8 mouse cellular contexts compared by ENCODE assay signal in genomic region chr17:17234329-17235185, GRCm38 (mm10).
DNase-seq lines count a peak whose midpoint lies in the region; ATAC-seq and TF ChIP-seq lines count a peak whose summit lies in the region.
"Not testable (repeated sequence)": the region's sequence is repeated elsewhere in the genome, so short reads cannot be mapped to it uniquely, and the experiment has no call there.

No protein-coding gene starts in this region.

- peak overlapping the region; percentile 75 for H3K9ac ChIP-seq in MEL (ENCODE audit: control insufficient read depth, low read depth, low read length, poor library complexity, severe bottlenecking)
- peak overlapping the region; percentile 52 for H3K9ac ChIP-seq in forebrain, postnatal 0 days
- peak overlapping the region; percentile 58 for H3K9ac ChIP-seq in lung, embryonic 15.5 days

- TF ChIP-seq CTCF in MEL (IDR thresholded peaks at IDR 0.05 in 2 of 3, conservative IDR thresholded peaks at IDR 0.05 in 1 of 3; ENCODE audit: control insufficient read depth in 1 of 3, insufficient read depth in 1 of 3, low read depth in 2 of 3, low read length in 3 of 3, poor library complexity in 1 of 3, severe bottlenecking in 1 of 3); cerebellum, adult 2 months (IDR thresholded peaks at IDR 0.05; ENCODE audit: borderline replicate concordance, insufficient read depth, low read depth, low read length); forebrain, postnatal 0 days (IDR thresholded peaks at IDR 0.05; ENCODE audit: low read depth): not testable (repeated sequence)

- under 1% methylated on average over 22 of the region's 22 CpGs for WGBS in cerebellum, adult 2 months
- WGBS in forebrain, postnatal 0 days: 1% methylated on average over 20 of the region's 22 CpGs
- WGBS in lung, embryonic 15.5 days: 0% methylated on average over 22 of the region's 22 CpGs

- not testable (repeated sequence) for H3K36me3 ChIP-seq in MEL (ENCODE audit: control insufficient read depth in 1 of 2, insufficient read depth in 2 of 2, low read length in 2 of 2); forebrain, postnatal 0 days (ENCODE audit: insufficient read depth); lung, embryonic 15.5 days

- peak overlapping the region; percentile 54 for H3K4me2 ChIP-seq in forebrain, postnatal 0 days (ENCODE audit: low read depth)
- peak overlapping the region; percentile 59 for H3K4me2 ChIP-seq in lung, embryonic 15.5 days

- not testable (repeated sequence) for H3K4me1 ChIP-seq in MEL (ENCODE audit: control insufficient read depth in 1 of 2, insufficient read depth in 2 of 2, low read length in 2 of 2); cerebellum, adult 2 months (ENCODE audit: control insufficient read depth, insufficient read depth, low read length); forebrain, postnatal 0 days (ENCODE audit: insufficient read depth); lung, embryonic 15.5 days

- peaks cover 14% of the 10 kb centered on the region for H3K79me2 ChIP-seq in MEL (ENCODE audit: control insufficient read depth, insufficient read depth, low read length, poor library complexity)

- not testable (repeated sequence) for H3K27me3 ChIP-seq in MEL (ENCODE audit: control insufficient read depth in 1 of 2, insufficient read depth in 2 of 2, low read length in 2 of 2); cerebellum, adult 2 months (ENCODE audit: control insufficient read depth, insufficient read depth, low read length); forebrain, postnatal 0 days (ENCODE audit: insufficient read depth, low read length); lung, embryonic 15.5 days

- H3K4me3 ChIP-seq in MEL (ENCODE audit: control insufficient read depth in 1 of 2, insufficient read depth in 1 of 2, low read depth in 2 of 2, low read length in 2 of 2): peak overlapping the region; percentile 66 to 74
- H3K4me3 ChIP-seq in cerebellum, adult 2 months (replicated peaks; ENCODE audit: insufficient read depth, low read depth, low read length): peak overlapping the region; percentile 67
- peak overlapping the region; percentile 48 for H3K4me3 ChIP-seq in forebrain, postnatal 0 days (ENCODE audit: low read depth, low read length)
- peak overlapping the region; percentile 51 for H3K4me3 ChIP-seq in lung, embryonic 15.5 days

- H3K27ac ChIP-seq in MEL (ENCODE audit: control insufficient read depth, low read depth, low read length): peak overlapping the region; percentile 95
- peak overlapping the region; percentile 88 for H3K27ac ChIP-seq in cerebellum, adult 2 months (ENCODE audit: insufficient read depth, low read length)
- peak overlapping the region; percentile 54; the same call in 1 of the 2 replicates for H3K27ac ChIP-seq in forebrain, postnatal 0 days (ENCODE audit: low read depth, low read length)
- peak overlapping the region; percentile 53; the same call in 1 of the 2 replicates for H3K27ac ChIP-seq in lung, embryonic 15.5 days

- DNase-seq in MEL (ENCODE audit: low read depth, low spot score): peak; percentile 100
- peak; percentile 90 to 95 for DNase-seq in cerebellum, adult 2 months
- peak; percentile 95 for DNase-seq in forebrain, postnatal 0 days
- DNase-seq in heart, postnatal 4 days: peak; percentile 92
- peak; percentile 92 to 94 for DNase-seq in layer of hippocampus, adult 8-10 months (ENCODE audit: low spot score in 2 of 2)
- peak; percentile 88 for DNase-seq in ovary, adult 18-20 months (ENCODE audit: low spot score)
- peak; percentile 93 for DNase-seq in thymus, postnatal 0 days (ENCODE audit: low spot score)

- peak in 1 of 2 experiments; percentile 50; a peak in 1 of 4 replicates for TF ChIP-seq EP300 in MEL (IDR thresholded peaks at IDR 0.05; ENCODE audit: low read depth in 1 of 2, low read length in 2 of 2)

- not testable (repeated sequence) for TF ChIP-seq RAD21 in MEL (IDR thresholded peaks at IDR 0.05; ENCODE audit: low read depth, low read length)

- H3K9me3 ChIP-seq in MEL (replicated peaks; ENCODE audit: insufficient read depth, low read length); forebrain, postnatal 0 days (ENCODE audit: low read length); lung, embryonic 15.5 days: not testable (repeated sequence)

- peak; percentile 53 to 73; a peak in 3 of 4 replicates for TF ChIP-seq POLR2A in MEL (IDR thresholded peaks at IDR 0.05; ENCODE audit: control insufficient read depth in 1 of 2, insufficient read depth in 1 of 2, low read depth in 1 of 2, low read length in 2 of 2, poor library complexity in 1 of 2)
- peak; percentile 56; the same call in 1 of the 2 replicates for TF ChIP-seq POLR2A in cerebellum, adult 2 months (IDR thresholded peaks at IDR 0.05; ENCODE audit: borderline replicate concordance, insufficient read depth, low read length)

- ATAC-seq in forebrain, postnatal 0 days: peak; percentile 100
- peak; percentile 100 for ATAC-seq in lung, embryonic 15.5 days (ENCODE audit: borderline replicate concordance, extremely low read depth, low FRiP score, low TSS enrichment)

TF ChIP-seq in MEL, 35 proteins besides CTCF, POLR2A, EP300 and RAD21:
- TF ChIP-seq SIN3A (IDR thresholded peaks at IDR 0.05; ENCODE audit: low read length): peak; percentile 72; the same call in 1 of the 2 replicates
- peak; percentile 74 for TF ChIP-seq KAT2A (conservative IDR thresholded peaks at IDR 0.05; ENCODE audit: low read depth, low read length)
- 0 out of 2 replicates have a peak, but pooled peaks have one; percentile 68 for TF ChIP-seq MXI1 (IDR thresholded peaks at IDR 0.05; ENCODE audit: low read depth, low read length)
- peak; percentile 70 for TF ChIP-seq NELFE (IDR thresholded peaks at IDR 0.05; ENCODE audit: low read depth, low read length)
- TF ChIP-seq MYC (IDR thresholded peaks at IDR 0.05; ENCODE audit: low read depth, low read length): peak; percentile 94; the same call in 1 of the 2 replicates
- peak; percentile 23; the same call in 1 of the 2 replicates for TF ChIP-seq GATA1 (IDR thresholded peaks at IDR 0.05; ENCODE audit: low read depth, low read length)
- TF ChIP-seq HCFC1 (IDR thresholded peaks at IDR 0.05; ENCODE audit: low read depth, low read length): peak; percentile 83
- TF ChIP-seq JUND (IDR thresholded peaks at IDR 0.05; ENCODE audit: low read depth, low read length): peak; percentile 48; the same call in 1 of the 2 replicates
- TF ChIP-seq CHD2 (IDR thresholded peaks at IDR 0.05; ENCODE audit: low read length): peak; percentile 93
- TF ChIP-seq ELF1 (IDR thresholded peaks at IDR 0.05; ENCODE audit: low read depth, low read length): peak; percentile 86
- peak; percentile 86 for TF ChIP-seq TBP (IDR thresholded peaks at IDR 0.05; ENCODE audit: low read depth, low read length)
- TF ChIP-seq ETS1 (IDR thresholded peaks at IDR 0.05; ENCODE audit: low read depth, low read length): peak; percentile 8; the same call in 1 of the 2 replicates
- peak; percentile 33; the same call in 1 of the 2 replicates for TF ChIP-seq TCF12 (IDR thresholded peaks at IDR 0.05; ENCODE audit: low read depth, low read length)
- TF ChIP-seq POLR2AphosphoS2 (IDR thresholded peaks at IDR 0.05; ENCODE audit: low read length): peak; percentile 64; the same call in 1 of the 2 replicates
TF ChIP-seq in MEL: peak in this region for 14; not testable (repeated sequence) for 21.

Comparison
In these comparisons a context has a peak if more than half of its experiments do, and no peak if none do; other contexts are left out.
1. Peak in every context shown above with its lines: DNase-seq, ATAC-seq, H3K4me3 ChIP-seq and H3K27ac ChIP-seq.